Mouse (Mus musculus): ENCODE measurements at regions not wholly inside any gene's neighbourhood (a gene's known extent, or its start where the extent isn't known, plus 50 kb on each side); places are given as distances from the start of the nearest gene placed in this dataset.

GRCm38 (mm10) chr15:87045971-87046370 is 498.1 kb upstream of the Fam19a5 start:
- no peak overlapping the region for H3K9ac ChIP-seq
- no peaks in the 10 kb centered on the region for H3K27me3 ChIP-seq
- ATAC-seq (ENCODE audit: insufficient number of reproducible peaks, low FRiP score, low TSS enrichment, low read depth) = no peak
- WGBS = 87% methylated on average over 13 of the region's 13 CpGs
- no peaks in the 10 kb centered on the region for H3K36me3 ChIP-seq
- no peak overlapping the region for H3K4me3 ChIP-seq
- H3K27ac ChIP-seq = no peak overlapping the region
- H3K9me3 ChIP-seq = no peaks in the 10 kb centered on the region
- no peak overlapping the region for H3K4me2 ChIP-seq
- no peaks in the 10 kb centered on the region for H3K4me1 ChIP-seq

GRCm38 (mm10) chr15:87054186-87054585 is 489.9 kb upstream of the Fam19a5 start:
- Histone ChIP-seq H3K27ac (no peak overlapping the region), H3K4me3 (no peak overlapping the region), H3K9ac (no peak overlapping the region), H3K9me3 (no peaks in the 10 kb centered on the region), H3K4me2 (no peak overlapping the region), H3K27me3 (no peaks in the 10 kb centered on the region), H3K4me1 (no peaks in the 10 kb centered on the region), H3K36me3 (no peaks in the 10 kb centered on the region)
- no peak for ATAC-seq (ENCODE audit: insufficient number of reproducible peaks, low FRiP score, low TSS enrichment, low read depth)
- WGBS = 91% methylated on average over 12 of the region's 12 CpGs

GRCm38 (mm10) chr15:87064890-87065289 is 479.2 kb upstream of the Fam19a5 start:
- Histone ChIP-seq H3K4me1 (no peaks in the 10 kb centered on the region), H3K9ac (no peak overlapping the region), H3K27me3 (no peaks in the 10 kb centered on the region), H3K36me3 (no peaks in the 10 kb centered on the region), H3K4me3 (no peak overlapping the region), H3K4me2 (no peak overlapping the region), H3K9me3 (no peaks in the 10 kb centered on the region), H3K27ac (no peak overlapping the region)
- no peak for ATAC-seq (ENCODE audit: insufficient number of reproducible peaks, low FRiP score, low TSS enrichment, low read depth)
- WGBS = 59% methylated on average over 5 of the region's 5 CpGs

GRCm38 (mm10) chr15:87068261-87068660 is 475.8 kb upstream of the Fam19a5 start:
- H3K4me3 ChIP-seq = no peak overlapping the region
- H3K36me3 ChIP-seq = no peaks in the 10 kb centered on the region
- no peaks in the 10 kb centered on the region for H3K9me3 ChIP-seq
- H3K9ac ChIP-seq = no peak overlapping the region
- WGBS = 55% methylated on average over 13 of the region's 13 CpGs
- H3K4me2 ChIP-seq = no peak overlapping the region
- H3K4me1 ChIP-seq = no peaks in the 10 kb centered on the region
- no peaks in the 10 kb centered on the region for H3K27me3 ChIP-seq
- no peak overlapping the region for H3K27ac ChIP-seq
- no peak for ATAC-seq (ENCODE audit: insufficient number of reproducible peaks, low FRiP score, low TSS enrichment, low read depth)

GRCm38 (mm10) chr15:87074559-87074958 is 469.5 kb upstream of the Fam19a5 start:
- no peaks in the 10 kb centered on the region for H3K36me3 ChIP-seq
- no peak overlapping the region for H3K27ac ChIP-seq
- no peak for ATAC-seq (ENCODE audit: insufficient number of reproducible peaks, low FRiP score, low TSS enrichment, low read depth)
- no peaks in the 10 kb centered on the region for H3K4me1 ChIP-seq
- no peak overlapping the region for H3K4me3 ChIP-seq
- no peak overlapping the region for H3K4me2 ChIP-seq
- no peaks in the 10 kb centered on the region for H3K9me3 ChIP-seq
- 75% methylated on average over 11 of the region's 11 CpGs for WGBS
- H3K27me3 ChIP-seq = no peaks in the 10 kb centered on the region
- H3K9ac ChIP-seq = no peak overlapping the region

- H3K4me2 ChIP-seq = no peak overlapping the region
- ATAC-seq (ENCODE audit: insufficient number of reproducible peaks, low FRiP score, low TSS enrichment, low read depth) = no peak
- WGBS = 65% methylated on average over 5 of the region's 5 CpGs
Measured at GRCm38 (mm10) chr15:87089827-87090226, 454.3 kb upstream of the Fam19a5 start.

GRCm38 (mm10) chr15:87091048-87091777 is 452.9 kb upstream of the Fam19a5 start:
- 50% methylated on average over 7 of the region's 7 CpGs for WGBS

More at GRCm38 (mm10) chr15:87089827-87090226, 454.3 kb upstream of the Fam19a5 start:
- Histone ChIP-seq H3K27ac (no peak overlapping the region), H3K4me1 (no peaks in the 10 kb centered on the region), H3K36me3 (no peaks in the 10 kb centered on the region), H3K9me3 (no peaks in the 10 kb centered on the region), H3K9ac (no peak overlapping the region), H3K4me3 (no peak overlapping the region), H3K27me3 (0 out of 2 replicates have a peak, but pooled peaks cover 2% of the 10 kb centered on the region)

GRCm38 (mm10) chr15:87097206-87097605 is 446.9 kb upstream of the Fam19a5 start:
- no peaks in the 10 kb centered on the region for H3K4me1 ChIP-seq
- no peaks in the 10 kb centered on the region for H3K9me3 ChIP-seq
- H3K27ac ChIP-seq = no peak overlapping the region
- H3K36me3 ChIP-seq = no peaks in the 10 kb centered on the region
- H3K4me3 ChIP-seq = no peak overlapping the region
- 78% methylated on average over 4 of the region's 4 CpGs for WGBS
- ATAC-seq (ENCODE audit: insufficient number of reproducible peaks, low FRiP score, low TSS enrichment, low read depth) = no peak
- H3K4me2 ChIP-seq = no peak overlapping the region
- no peak overlapping the region for H3K9ac ChIP-seq
- 0 out of 2 replicates have a peak, but pooled peaks cover 2% of the 10 kb centered on the region for H3K27me3 ChIP-seq

More at GRCm38 (mm10) chr15:87091048-87091777, 452.9 kb upstream of the Fam19a5 start:
- Histone ChIP-seq H3K4me3 (no peak overlapping the region), H3K27me3 (0 out of 2 replicates have a peak, but pooled peaks cover 2% of the 10 kb centered on the region), H3K36me3 (no peaks in the 10 kb centered on the region), H3K4me1 (no peaks in the 10 kb centered on the region), H3K9me3 (no peaks in the 10 kb centered on the region), H3K27ac (no peak overlapping the region), H3K9ac (no peak overlapping the region), H3K4me2 (no peak overlapping the region)
- no peak for ATAC-seq (ENCODE audit: insufficient number of reproducible peaks, low FRiP score, low TSS enrichment, low read depth)

GRCm38 (mm10) chr15:87101146-87101545 is 443.0 kb upstream of the Fam19a5 start:
- no peak overlapping the region for H3K9ac ChIP-seq
- H3K4me3 ChIP-seq = no peak overlapping the region
- H3K4me1 ChIP-seq = no peaks in the 10 kb centered on the region
- no peak for ATAC-seq (ENCODE audit: insufficient number of reproducible peaks, low FRiP score, low TSS enrichment, low read depth)
- no peaks in the 10 kb centered on the region for H3K36me3 ChIP-seq
- 0 out of 2 replicates have a peak, but pooled peaks cover 6% of the 10 kb centered on the region for H3K9me3 ChIP-seq
- WGBS = 72% methylated on average over 4 of the region's 4 CpGs
- no peak overlapping the region for H3K4me2 ChIP-seq
- no peak overlapping the region for H3K27ac ChIP-seq
- H3K27me3 ChIP-seq = 0 out of 2 replicates have a peak, but pooled peaks cover 3% of the 10 kb centered on the region

GRCm38 (mm10) chr15:87102211-87102610 is 441.9 kb upstream of the Fam19a5 start:
- Histone ChIP-seq H3K27ac (no peak overlapping the region), H3K36me3 (no peaks in the 10 kb centered on the region), H3K9me3 (0 out of 2 replicates have a peak, but pooled peaks cover 6% of the 10 kb centered on the region), H3K4me2 (no peak overlapping the region), H3K27me3 (0 out of 2 replicates have a peak, but pooled peaks cover 4% of the 10 kb centered on the region), H3K9ac (no peak overlapping the region), H3K4me3 (no peak overlapping the region), H3K4me1 (no peaks in the 10 kb centered on the region)
- WGBS = 79% methylated on average over 4 of the region's 4 CpGs
- ATAC-seq (ENCODE audit: insufficient number of reproducible peaks, low FRiP score, low TSS enrichment, low read depth) = no peak

GRCm38 (mm10) chr15:87105951-87106350 is 438.1 kb upstream of the Fam19a5 start:
- ATAC-seq (ENCODE audit: insufficient number of reproducible peaks, low FRiP score, low TSS enrichment, low read depth) = no peak
- H3K27me3 ChIP-seq = peaks cover 7% of the 10 kb centered on the region

GRCm38 (mm10) chr15:87107701-87108100 is 436.4 kb upstream of the Fam19a5 start:
- Histone ChIP-seq H3K9me3 (0 out of 2 replicates have a peak, but pooled peaks cover 6% of the 10 kb centered on the region), H3K27me3 (peaks cover 9% of the 10 kb centered on the region), H3K4me1 (no peaks in the 10 kb centered on the region), H3K4me3 (no peak overlapping the region), H3K4me2 (no peak overlapping the region), H3K36me3 (no peaks in the 10 kb centered on the region), H3K27ac (no peak overlapping the region), H3K9ac (no peak overlapping the region)
- 66% methylated on average over 4 of the region's 4 CpGs for WGBS
- no peak for ATAC-seq (ENCODE audit: insufficient number of reproducible peaks, low FRiP score, low TSS enrichment, low read depth)

More at GRCm38 (mm10) chr15:87105951-87106350, 438.1 kb upstream of the Fam19a5 start:
- Histone ChIP-seq H3K4me3 (no peak overlapping the region), H3K4me2 (no peak overlapping the region), H3K27ac (no peak overlapping the region), H3K9ac (no peak overlapping the region), H3K9me3 (0 out of 2 replicates have a peak, but pooled peaks cover 6% of the 10 kb centered on the region), H3K4me1 (no peaks in the 10 kb centered on the region), H3K36me3 (no peaks in the 10 kb centered on the region)
- 85% methylated on average over 8 of the region's 8 CpGs for whole genome bisulfite sequencing
